Mouse (Mus musculus): ENCODE data around the gene Palm2.

DNA sequence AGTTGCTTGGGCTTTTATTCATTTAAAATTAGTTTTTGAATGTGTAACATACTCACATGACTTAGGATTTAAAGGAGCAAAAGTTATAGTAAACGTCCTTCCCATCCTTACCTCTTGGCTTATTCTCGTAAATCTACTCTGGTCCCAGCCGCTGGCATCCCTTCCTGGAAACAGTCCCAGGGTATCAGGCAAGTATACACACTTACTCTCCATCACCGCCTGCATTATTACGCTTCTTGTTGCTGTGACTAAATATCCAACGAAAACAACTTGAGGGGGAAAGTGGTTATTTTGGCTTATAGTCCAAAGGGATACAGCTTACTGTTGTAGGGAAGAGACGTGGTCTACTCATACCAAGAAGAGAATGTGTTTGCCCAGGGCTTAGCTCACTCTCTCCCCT, 113.7 kb downstream of the Palm2 start:
- TF ChIP-seq GATA1 (IDR thresholded peaks at IDR 0.05; ENCODE audit: borderline replicate concordance, low read length) (no peak), FLI1 (IDR thresholded peaks at IDR 0.05; ENCODE audit: low read length) (no peak)
